Mouse (Mus musculus) myocyte (in vitro differentiated cells): ENCODE measurements around the gene Insc.

Source experiments
- CEBPB ChIP-seq: IDR thresholded peaks from 2 replicates; pipeline ENCODE4 v1.6.1; 2011; ENCODE audit warnings: mild to moderate bottlenecking, moderate library complexity; ENCODE audit not compliant: poor library complexity, insufficient read depth, severe bottlenecking
- E2F4 ChIP-seq: IDR thresholded peaks from one replicate; pipeline ENCODE4 v1.6.1; 2011; ENCODE audit warnings: mild to moderate bottlenecking, control low read depth, moderate library complexity; ENCODE audit not compliant: insufficient read depth
- MAX ChIP-seq: IDR thresholded peaks from one replicate; pipeline ENCODE4 v1.6.1; 2011; ENCODE audit warnings: low read depth, mild to moderate bottlenecking, control low read depth
- MYOD1 ChIP-seq, 3 experiments: IDR thresholded peaks; one replicate each; pipeline ENCODE4 v1.6.1; 2011; ENCODE audit warnings: control low read depth in 2 of 3, low read depth in 2 of 3, mild to moderate bottlenecking in 2 of 3, moderate library complexity in 1 of 3; ENCODE audit not compliant: insufficient read length in 2 of 3, control insufficient read depth in 1 of 3
- MYOG ChIP-seq, 3 experiments: IDR thresholded peaks; one replicate each; pipeline ENCODE4 v1.6.1; 2011; ENCODE audit warnings: control low read depth in 2 of 3, low read depth in 2 of 3, mild to moderate bottlenecking in 2 of 3; ENCODE audit not compliant: insufficient read length in 2 of 3, control insufficient read depth in 1 of 3, insufficient read depth in 1 of 3
- POLR2A ChIP-seq: IDR thresholded peaks from one replicate; pipeline ENCODE4 v1.6.1; 2011; ENCODE audit warnings: low read depth, mild to moderate bottlenecking, control low read depth, moderate library complexity; ENCODE audit not compliant: insufficient read length
- POLR2AphosphoS2 ChIP-seq: IDR thresholded peaks from one replicate; pipeline ENCODE4 v1.6.1; 2011; ENCODE audit warnings: low read depth, control low read depth; ENCODE audit not compliant: insufficient read length
- REST ChIP-seq: IDR thresholded peaks from one replicate; pipeline ENCODE4 v1.6.1; 2011; ENCODE audit warnings: mild to moderate bottlenecking, control low read depth, moderate library complexity; ENCODE audit not compliant: insufficient read depth, insufficient read length
- SRF ChIP-seq: IDR thresholded peaks from one replicate; pipeline ENCODE4 v1.6.1; 2011; ENCODE audit warnings: low read depth; ENCODE audit not compliant: control insufficient read depth, insufficient read length
- TCF12 ChIP-seq: IDR thresholded peaks from one replicate; pipeline ENCODE4 v1.6.1; 2011; ENCODE audit warnings: mild to moderate bottlenecking, control low read depth; ENCODE audit not compliant: poor library complexity, insufficient read depth, severe bottlenecking
- TCF3 ChIP-seq: IDR thresholded peaks from one replicate; pipeline ENCODE4 v1.6.1; 2011; ENCODE audit warnings: low read depth, control low read depth; ENCODE audit not compliant: insufficient read length
- USF1 ChIP-seq: IDR thresholded peaks from one replicate; pipeline ENCODE4 v1.6.1; 2011; ENCODE audit warnings: low read depth, mild to moderate bottlenecking, control low read depth, moderate library complexity

GRCm38 (mm10) chr7:114762660-114763059 lies 19.2 kb downstream of the Insc start:
- TF ChIP-seq POLR2AphosphoS2 (no peak), POLR2A (no peak), MYOG (IDR thresholded peaks at IDR 0.05; ENCODE audit: control insufficient read depth in 1 of 3, insufficient read depth in 1 of 3, insufficient read length in 2 of 3, low read depth in 2 of 3) (no peak), TCF12 (no peak), CEBPB (no peak), E2F4 (no peak), USF1 (no peak), TCF3 (no peak), REST (no peak), MAX (no peak), MYOD1 (IDR thresholded peaks at IDR 0.05; ENCODE audit: control insufficient read depth in 1 of 3, insufficient read length in 2 of 3, low read depth in 2 of 3) (no peak), SRF (no peak)
